ENCODE assay signal across 9 mouse cellular contexts in the genomic region with DNA sequence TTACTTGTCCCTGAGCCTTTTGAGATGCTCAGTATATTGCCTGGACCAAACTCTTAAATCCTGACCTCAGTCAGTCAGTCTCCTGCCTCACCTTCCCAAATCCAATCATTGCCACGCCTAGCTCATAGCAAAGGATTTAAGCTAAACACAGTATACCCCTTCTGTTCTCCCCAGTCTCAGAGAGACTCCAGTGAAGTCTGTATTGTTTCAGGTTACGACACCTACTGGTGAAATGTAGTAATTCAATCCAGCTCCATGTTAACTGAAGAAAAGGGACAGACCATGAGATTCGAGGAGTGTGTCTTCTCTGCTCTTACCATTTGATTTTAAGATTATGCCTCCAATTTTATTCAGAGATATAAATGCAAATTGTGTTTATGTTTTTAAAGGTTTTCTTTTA.
DNase-seq lines count a peak whose midpoint lies in the region; ATAC-seq and TF ChIP-seq lines count a peak whose summit lies in the region.
"Had no signal": no experiment of that assay in that cellular context is flagged by ENCODE, and none has a peak within 500 bp of the region (broad histone marks: within the 10 kb centered on the region; RNA-seq: fewer than 3 reads in every experiment).

No protein-coding gene starts in this region.

- 16% methylated on average over 3 of the region's 3 CpGs for WGBS in cerebellum, adult 2 months

- TF ChIP-seq CTCF in G1E (IDR thresholded peaks at IDR 0.05; ENCODE audit: low read depth, low read length), result peak; percentile 41; the same call in 1 of the 2 replicates
- TF ChIP-seq CTCF in cerebellum, adult 2 months (IDR thresholded peaks at IDR 0.05; ENCODE audit: borderline replicate concordance, insufficient read depth, low read depth, low read length), result peak; percentile 45; the same call in 1 of the 2 replicates

- no peak for ATAC-seq in G1E (ENCODE audit: extremely low read depth, insufficient number of reproducible peaks, low FRiP score, poor library complexity, severe bottlenecking)

- TF ChIP-seq POLR2A in cerebellum, adult 2 months (IDR thresholded peaks at IDR 0.05; ENCODE audit: borderline replicate concordance, insufficient read depth, low read length), result no peak

- no peak overlapping the region for H3K27ac ChIP-seq in cerebellum, adult 2 months (ENCODE audit: insufficient read depth, low read length)

- H3K36me3 ChIP-seq in G1E (replicated peaks), result peaks cover 33% of the 10 kb centered on the region

- no peaks in the 10 kb centered on the region for H3K27me3 ChIP-seq in G1E (ENCODE audit: insufficient read depth, low read length)
- H3K27me3 ChIP-seq in cerebellum, adult 2 months (ENCODE audit: control insufficient read depth, insufficient read depth, low read length), result no peaks in the 10 kb centered on the region

- no peaks in the 10 kb centered on the region for H3K9me3 ChIP-seq in G1E (replicated peaks)

- no peak overlapping the region for H3K4me3 ChIP-seq in G1E (ENCODE audit: low read depth, low read length)
- no peak overlapping the region for H3K4me3 ChIP-seq in cerebellum, adult 2 months (replicated peaks; ENCODE audit: insufficient read depth, low read depth, low read length)
- H3K4me3 ChIP-seq: erythroblast, embryonic 14.5 days had no signal

- DNase-seq in left cerebral cortex, adult 11 months (ENCODE audit: low spot score), result peak; percentile 55
- no peak for DNase-seq in left cerebral cortex, postnatal 4 days
- peak; percentile 51 for DNase-seq in G1E (ENCODE audit: low spot score)
- peak; percentile 29 to 66 for DNase-seq in cerebellum, adult 2 months
- DNase-seq in heart, adult 8-10 months (ENCODE audit: low spot score), result peak; percentile 53
- peak; percentile 66 for DNase-seq in lung, postnatal 10 days
- DNase-seq in yolk sac, embryonic 10.5 days (ENCODE audit: low spot score), result peak; percentile 31
- DNase-seq in right cerebral cortex, postnatal 25 days, result no peak

- peaks cover 22% of the 10 kb centered on the region for H3K4me1 ChIP-seq in G1E (ENCODE audit: insufficient read depth, low read depth, low read length)
- peaks cover 8% of the 10 kb centered on the region; the same call in 1 of the 2 replicates for H3K4me1 ChIP-seq in cerebellum, adult 2 months (ENCODE audit: control insufficient read depth, insufficient read depth, low read length)

- intact Hi-C loops in left cerebral cortex, postnatal 4 days (cut with DNase I), result loop anchor here (10.0 kb wide), 1 partner anchor 465 kb away; no protein-coding TSS in a partner anchor

Comparison
In these comparisons a context has a peak if more than half of its experiments do, and no peak if none do; other contexts are left out.
1. DNase-seq: peak in left cerebral cortex, adult 11 months (single experiment), G1E (single experiment), cerebellum, adult 2 months (2 of 2), heart, adult 8-10 months (single experiment), lung, postnatal 10 days (single experiment) and yolk sac, embryonic 10.5 days (single experiment); none in left cerebral cortex, postnatal 4 days (single experiment) and right cerebral cortex, postnatal 25 days (single experiment).